Mouse (Mus musculus): ENCODE measurements at regions not wholly inside any gene's neighbourhood (a gene's known extent, or its start where the extent isn't known, plus 50 kb on each side); places are given as distances from the start of the nearest gene placed in this dataset.
A peak's percentile ranks its signal among the peaks of the same experiment; 100 is the strongest.

DNA sequence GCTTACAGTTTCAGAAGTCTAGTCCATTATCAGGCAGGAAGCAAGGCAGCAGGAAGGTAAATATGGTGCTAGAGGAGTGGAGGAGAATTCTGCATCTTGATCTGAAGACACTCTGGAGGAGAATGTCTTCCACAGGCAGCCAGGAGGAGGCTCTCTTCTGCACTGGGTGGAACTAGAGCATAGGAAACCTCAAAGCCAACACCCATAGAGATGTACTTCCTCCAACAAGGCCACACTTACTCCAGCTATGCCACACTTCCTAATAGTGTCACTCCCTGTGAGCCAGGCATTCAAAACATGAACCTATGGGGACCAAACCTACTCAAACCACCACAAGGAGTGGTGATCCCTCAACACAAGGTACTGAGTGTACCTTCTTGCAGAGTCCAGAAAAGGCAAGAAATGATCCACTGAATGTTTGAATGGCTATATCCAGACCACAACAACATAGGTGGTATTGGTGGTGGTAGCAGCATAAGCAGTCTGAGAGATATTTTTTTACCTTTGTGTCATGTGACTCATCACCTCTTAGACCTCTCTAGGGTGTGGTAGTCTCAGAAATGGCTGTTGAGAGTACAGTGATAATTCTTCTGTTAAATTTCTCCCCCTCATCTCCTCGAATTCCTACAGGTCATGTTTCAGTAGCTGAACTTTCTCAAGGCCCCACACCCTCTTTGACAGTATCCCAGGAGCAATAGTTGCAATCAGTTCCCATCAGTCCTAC is 152.3 kb upstream of the Mbnl1 start:
- no peak for TF ChIP-seq MYOG (IDR thresholded peaks at IDR 0.05; ENCODE audit: control insufficient read depth in 1 of 3, insufficient read depth in 1 of 3, insufficient read length in 2 of 3, low read depth in 2 of 3)
- TF ChIP-seq REST (IDR thresholded peaks at IDR 0.05; ENCODE audit: insufficient read depth, insufficient read length), result no peak
- no peak for TF ChIP-seq SRF (IDR thresholded peaks at IDR 0.05; ENCODE audit: control insufficient read depth, insufficient read length, low read depth)
- peak; percentile 1 for TF ChIP-seq USF1 (IDR thresholded peaks at IDR 0.05; ENCODE audit: low read depth)
- no peak for TF ChIP-seq CEBPB (IDR thresholded peaks at IDR 0.05; ENCODE audit: insufficient read depth, poor library complexity, severe bottlenecking)
- no peak for TF ChIP-seq MYOD1 (IDR thresholded peaks at IDR 0.05; ENCODE audit: control insufficient read depth in 1 of 3, insufficient read length in 2 of 3, low read depth in 2 of 3)
- no peaks in the 10 kb centered on the region for H3K27me3 ChIP-seq (ENCODE audit: control insufficient read depth, insufficient read depth, insufficient read length)
- H3K36me3 ChIP-seq (ENCODE audit: control insufficient read depth, insufficient read depth), result no peaks in the 10 kb centered on the region
- no peak overlapping the region for H3K4me2 ChIP-seq (ENCODE audit: low read depth)
- no peak overlapping the region for H3K4me3 ChIP-seq
- no peak overlapping the region for H3ac ChIP-seq (ENCODE audit: control insufficient read depth, insufficient read length)
- no peaks in the 10 kb centered on the region for H3K79me2 ChIP-seq (ENCODE audit: control insufficient read depth, insufficient read depth)

DNA sequence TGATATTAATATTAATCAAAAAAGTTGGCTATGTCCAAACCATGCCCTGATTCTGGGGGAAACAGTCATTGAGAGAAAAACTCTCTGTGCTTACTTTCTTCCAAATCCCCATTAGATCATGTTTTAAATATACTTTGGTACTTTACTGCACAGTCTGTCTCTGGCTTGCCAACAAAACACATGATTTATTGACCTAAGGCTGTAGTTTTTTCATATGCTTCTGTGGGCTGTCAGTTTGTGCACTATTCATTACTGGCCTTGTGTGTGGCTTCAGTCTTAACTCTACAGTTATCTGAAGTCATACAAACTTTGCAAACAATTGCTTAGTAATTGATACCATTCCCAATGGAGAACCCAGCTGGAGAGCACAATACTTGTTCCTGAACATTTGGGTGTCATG is 149.1 kb upstream of the Mbnl1 start:
- TF ChIP-seq POLR2AphosphoS2 (IDR thresholded peaks at IDR 0.05; ENCODE audit: insufficient read length, low read depth) (no peak), TCF12 (IDR thresholded peaks at IDR 0.05; ENCODE audit: insufficient read depth, poor library complexity, severe bottlenecking) (no peak), MYOG (IDR thresholded peaks at IDR 0.05; ENCODE audit: control insufficient read depth in 1 of 3, insufficient read depth in 1 of 3, insufficient read length in 2 of 3, low read depth in 2 of 3) (no peak), SRF (IDR thresholded peaks at IDR 0.05; ENCODE audit: control insufficient read depth, insufficient read length, low read depth) (no peak), TCF3 (IDR thresholded peaks at IDR 0.05; ENCODE audit: insufficient read length, low read depth) (no peak), MYOD1 (IDR thresholded peaks at IDR 0.05; ENCODE audit: control insufficient read depth in 1 of 3, insufficient read length in 2 of 3, low read depth in 2 of 3) (no peak), USF1 (IDR thresholded peaks at IDR 0.05; ENCODE audit: low read depth) (no peak), POLR2A (IDR thresholded peaks at IDR 0.05; ENCODE audit: insufficient read length, low read depth) (no peak), REST (IDR thresholded peaks at IDR 0.05; ENCODE audit: insufficient read depth, insufficient read length) (no peak), CEBPB (IDR thresholded peaks at IDR 0.05; ENCODE audit: insufficient read depth, poor library complexity, severe bottlenecking) (no peak), MAX (IDR thresholded peaks at IDR 0.05; ENCODE audit: low read depth) (no peak)
- Histone ChIP-seq H3K4me3 (no peak overlapping the region), H3K79me2 (ENCODE audit: control insufficient read depth, insufficient read depth) (no peaks in the 10 kb centered on the region), H3K4me2 (ENCODE audit: low read depth) (no peak overlapping the region), H3ac (ENCODE audit: control insufficient read depth, insufficient read length) (no peak overlapping the region), H3K27me3 (ENCODE audit: control insufficient read depth, insufficient read depth, insufficient read length) (no peaks in the 10 kb centered on the region), H3K36me3 (ENCODE audit: control insufficient read depth, insufficient read depth) (no peaks in the 10 kb centered on the region)

- H3K4me3 ChIP-seq, result no peak overlapping the region
- no peaks in the 10 kb centered on the region for H3K36me3 ChIP-seq (ENCODE audit: control insufficient read depth, insufficient read depth)
- no peaks in the 10 kb centered on the region for H3K27me3 ChIP-seq (ENCODE audit: control insufficient read depth, insufficient read depth, insufficient read length)
- H3K4me2 ChIP-seq (ENCODE audit: low read depth), result no peak overlapping the region
- TF ChIP-seq USF1 (IDR thresholded peaks at IDR 0.05; ENCODE audit: low read depth) (no peak), CEBPB (IDR thresholded peaks at IDR 0.05; ENCODE audit: insufficient read depth, poor library complexity, severe bottlenecking) (no peak), TCF12 (IDR thresholded peaks at IDR 0.05; ENCODE audit: insufficient read depth, poor library complexity, severe bottlenecking) (no peak), TCF3 (IDR thresholded peaks at IDR 0.05; ENCODE audit: insufficient read length, low read depth) (no peak), MYOG (IDR thresholded peaks at IDR 0.05; ENCODE audit: control insufficient read depth in 1 of 3, insufficient read depth in 1 of 3, insufficient read length in 2 of 3, low read depth in 2 of 3) (no peak), REST (IDR thresholded peaks at IDR 0.05; ENCODE audit: insufficient read depth, insufficient read length) (no peak), MYOD1 (IDR thresholded peaks at IDR 0.05; ENCODE audit: control insufficient read depth in 1 of 3, insufficient read length in 2 of 3, low read depth in 2 of 3) (no peak), SRF (IDR thresholded peaks at IDR 0.05; ENCODE audit: control insufficient read depth, insufficient read length, low read depth) (no peak)
- no peaks in the 10 kb centered on the region for H3K79me2 ChIP-seq (ENCODE audit: control insufficient read depth, insufficient read depth)
- H3ac ChIP-seq (ENCODE audit: control insufficient read depth, insufficient read length), result no peak overlapping the region
These were observed 148.2 kb upstream of the Mbnl1 start for GRCm38 (mm10) chr3:60324416-60324815.

- no peak overlapping the region for H3ac ChIP-seq (ENCODE audit: control insufficient read depth, insufficient read length)
- no peaks in the 10 kb centered on the region for H3K79me2 ChIP-seq (ENCODE audit: control insufficient read depth, insufficient read depth)
- no peak for TF ChIP-seq TCF3 (IDR thresholded peaks at IDR 0.05; ENCODE audit: insufficient read length, low read depth)
- TF ChIP-seq REST (IDR thresholded peaks at IDR 0.05; ENCODE audit: insufficient read depth, insufficient read length), result no peak
- TF ChIP-seq MAX (IDR thresholded peaks at IDR 0.05; ENCODE audit: low read depth), result no peak
- no peak for TF ChIP-seq E2F4 (IDR thresholded peaks at IDR 0.05; ENCODE audit: insufficient read depth)
- no peak for TF ChIP-seq USF1 (IDR thresholded peaks at IDR 0.05; ENCODE audit: low read depth)
- no peak for TF ChIP-seq SRF (IDR thresholded peaks at IDR 0.05; ENCODE audit: control insufficient read depth, insufficient read length, low read depth)
- no peak for TF ChIP-seq CEBPB (IDR thresholded peaks at IDR 0.05; ENCODE audit: insufficient read depth, poor library complexity, severe bottlenecking)
- no peak for TF ChIP-seq POLR2A (IDR thresholded peaks at IDR 0.05; ENCODE audit: insufficient read length, low read depth)
- TF ChIP-seq POLR2AphosphoS2 (IDR thresholded peaks at IDR 0.05; ENCODE audit: insufficient read length, low read depth), result no peak
- TF ChIP-seq TCF12 (IDR thresholded peaks at IDR 0.05; ENCODE audit: insufficient read depth, poor library complexity, severe bottlenecking), result no peak
- TF ChIP-seq MYOD1 (IDR thresholded peaks at IDR 0.05; ENCODE audit: control insufficient read depth in 1 of 3, insufficient read length in 2 of 3, low read depth in 2 of 3), result no peak
- TF ChIP-seq MYOG (IDR thresholded peaks at IDR 0.05; ENCODE audit: control insufficient read depth in 1 of 3, insufficient read depth in 1 of 3, insufficient read length in 2 of 3, low read depth in 2 of 3), result no peak
These were observed 147.7 kb upstream of the Mbnl1 start for GRCm38 (mm10) chr3:60324969-60325368.

More at GRCm38 (mm10) chr3:60324969-60325368, 147.7 kb upstream of the Mbnl1 start:
- Histone ChIP-seq H3K4me3 (no peak overlapping the region), H3K36me3 (ENCODE audit: control insufficient read depth, insufficient read depth) (no peaks in the 10 kb centered on the region), H3K27me3 (ENCODE audit: control insufficient read depth, insufficient read depth, insufficient read length) (no peaks in the 10 kb centered on the region), H3K4me2 (ENCODE audit: low read depth) (no peak overlapping the region)
